Mouse (Mus musculus): ENCODE data around the gene Wdr31. TPM values are rescaled to one million over a fixed set of nuclear protein-coding genes. Genes with fewer than 3 reads are reported as not detected.
A peak's percentile ranks its signal among the peaks of the same experiment; 100 is the strongest.

The Wdr31 gene
- polyA plus RNA-seq (2012; rRNA removed): 7.1 and 8.4 TPM in 2 replicates

DNA sequence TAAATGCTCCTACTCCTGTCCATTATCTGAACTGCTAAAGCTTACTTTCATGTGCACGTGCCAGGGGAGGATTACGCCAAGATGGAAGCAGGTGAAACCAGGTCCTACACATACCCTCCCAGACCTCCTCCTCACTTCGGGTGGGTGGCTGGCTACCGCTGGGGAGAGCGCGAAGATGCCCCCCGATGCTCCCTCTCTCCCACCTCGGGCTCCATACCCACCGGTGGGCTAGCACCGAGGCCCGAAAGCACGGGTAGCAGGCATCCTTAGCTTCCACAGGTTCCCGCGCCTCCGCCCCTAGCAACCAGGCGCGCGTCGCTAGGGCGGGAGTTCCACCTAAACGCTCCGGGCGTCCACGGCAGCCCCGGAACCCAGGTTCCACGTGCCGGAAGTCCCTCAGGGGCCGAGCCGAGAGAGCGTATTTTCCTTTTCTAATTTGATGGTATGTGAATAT is at the start of gene Wdr31:
TSS of gene Wdr31 (minus strand) at position 299 of the 454 bp plus-strand sequence.
- peak; percentile 46 to 86 for DNase-seq (ENCODE audit: extremely low spot score in 1 of 2, low spot score in 1 of 2)

GRCm38 (mm10) chr4:62519849-62520233 is 49.1 kb upstream of the Wdr31 start, which contains the start of gene Alad:
Alad (minus strand) TSS chr4:62519918.
- peak; percentile 45 to 79 for DNase-seq (ENCODE audit: extremely low spot score in 1 of 2, low spot score in 1 of 2)

GRCm38 (mm10) chr4:62519122-62519848 is 48.6 kb upstream of the Wdr31 start:
- no peak for DNase-seq (ENCODE audit: extremely low spot score in 1 of 2, low spot score in 1 of 2)

- no peak for DNase-seq (ENCODE audit: extremely low spot score in 1 of 2, low spot score in 1 of 2)
Observed at GRCm38 (mm10) chr4:62518416-62519121, 47.9 kb upstream of the Wdr31 start.

GRCm38 (mm10) chr4:62517538-62518415 is 47.1 kb upstream of the Wdr31 start:
- DNase-seq (ENCODE audit: extremely low spot score in 1 of 2, low spot score in 1 of 2): no peak

GRCm38 (mm10) chr4:62517046-62517445 is 46.4 kb upstream of the Wdr31 start:
- DNase-seq (ENCODE audit: extremely low spot score in 1 of 2, low spot score in 1 of 2): no peak

DNA sequence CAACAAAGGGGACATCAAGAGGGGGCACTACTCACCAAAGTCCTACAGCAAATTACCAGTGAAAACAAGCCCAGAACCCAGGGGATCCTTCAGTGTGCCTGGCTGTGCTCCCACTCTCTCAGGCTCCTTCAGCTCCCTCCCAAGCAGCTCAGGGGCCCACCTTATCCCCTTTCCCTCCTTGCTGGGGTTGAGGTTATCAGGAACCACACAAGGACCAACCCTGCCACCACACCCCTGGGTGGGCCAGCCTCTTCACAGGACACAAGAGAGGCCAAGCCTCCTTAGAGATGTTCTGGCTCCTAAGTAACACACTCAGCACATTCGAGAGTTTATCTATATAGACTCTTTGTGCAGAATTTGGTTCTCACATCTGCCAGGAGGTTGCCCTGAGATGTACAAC is 45.9 kb upstream of the Wdr31 start:
- DNase-seq (ENCODE audit: extremely low spot score in 1 of 2, low spot score in 1 of 2): no peak

GRCm38 (mm10) chr4:62516079-62516478 is 45.4 kb upstream of the Wdr31 start:
- DNase-seq (ENCODE audit: extremely low spot score in 1 of 2, low spot score in 1 of 2): no peak

- DNase-seq (ENCODE audit: extremely low spot score in 1 of 2, low spot score in 1 of 2): no peak
Observed at GRCm38 (mm10) chr4:62515490-62515889, 44.8 kb upstream of the Wdr31 start.

DNA sequence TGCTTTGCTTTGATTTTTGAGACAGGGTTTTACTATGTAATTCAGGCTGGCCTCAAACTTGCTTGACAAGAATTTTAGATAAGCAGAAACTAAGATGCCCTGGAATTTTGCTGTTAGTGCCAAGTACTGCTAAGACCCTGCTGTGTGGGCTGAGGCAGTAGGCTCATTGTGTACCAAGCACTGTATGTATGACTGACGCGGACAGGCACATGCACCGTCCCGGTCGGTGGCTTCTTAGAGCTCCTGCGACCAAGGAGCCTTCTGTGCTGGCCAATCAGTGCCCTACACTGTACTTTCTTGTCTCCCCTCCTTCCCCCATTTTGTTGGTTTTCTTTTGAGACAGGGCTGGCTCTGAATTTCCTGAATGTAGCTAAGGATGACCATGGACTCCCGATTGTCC is 44.3 kb upstream of the Wdr31 start:
- DNase-seq (ENCODE audit: extremely low spot score in 1 of 2, low spot score in 1 of 2): no peak

DNA sequence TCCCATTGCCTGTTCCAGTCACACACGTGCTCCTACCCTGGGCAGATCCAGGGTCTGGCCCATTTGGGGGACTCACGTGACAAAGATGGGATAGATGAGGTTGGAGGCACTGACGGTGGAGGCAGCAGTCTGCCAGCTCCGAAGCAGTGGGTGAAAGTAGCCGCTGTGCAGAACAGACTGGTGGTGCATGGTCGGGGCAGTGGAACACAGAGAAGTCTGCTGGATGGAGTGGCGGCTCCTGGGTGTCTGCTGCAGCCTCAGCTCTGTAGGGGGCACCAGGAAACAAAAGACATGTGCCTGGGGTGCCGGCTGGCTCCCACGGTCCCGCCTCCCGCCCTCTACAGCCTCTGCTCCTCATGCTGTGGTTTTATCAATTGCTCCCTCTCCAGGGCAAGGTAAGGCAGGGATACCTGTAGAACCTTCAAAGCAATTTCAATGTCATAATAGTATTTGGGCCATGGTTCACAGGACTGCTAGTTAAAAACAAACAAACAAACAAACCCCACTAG is 43.4 kb upstream of the Wdr31 start:
- DNase-seq (ENCODE audit: extremely low spot score in 1 of 2, low spot score in 1 of 2): no peak

DNA sequence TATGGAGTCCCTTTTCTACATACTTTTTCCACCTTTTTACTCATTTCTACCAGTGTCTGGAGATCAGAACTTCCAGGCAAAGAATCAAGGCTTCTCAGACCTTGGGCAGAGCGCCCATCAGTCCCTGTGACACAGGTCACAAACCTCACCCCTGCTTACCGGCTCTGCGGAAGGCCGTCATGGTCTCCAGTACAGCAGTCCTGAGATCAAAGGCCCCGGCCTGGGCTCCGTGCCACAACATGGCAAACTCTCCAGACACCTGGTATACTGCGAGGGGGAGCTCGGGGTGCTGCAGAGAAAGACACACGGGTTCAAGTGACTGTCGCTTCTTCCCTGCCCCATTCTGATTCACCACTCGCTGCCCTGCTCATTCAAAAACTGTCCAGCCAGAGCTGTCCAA is 39.2 kb upstream of the Wdr31 start:
- no peak for DNase-seq (ENCODE audit: extremely low spot score in 1 of 2, low spot score in 1 of 2)

GRCm38 (mm10) chr4:62508839-62509238 is 38.1 kb upstream of the Wdr31 start:
- DNase-seq (ENCODE audit: extremely low spot score in 1 of 2, low spot score in 1 of 2): no peak

GRCm38 (mm10) chr4:62506798-62507197 is 36.1 kb upstream of the Wdr31 start:
- no peak for DNase-seq (ENCODE audit: extremely low spot score in 1 of 2, low spot score in 1 of 2)

DNA sequence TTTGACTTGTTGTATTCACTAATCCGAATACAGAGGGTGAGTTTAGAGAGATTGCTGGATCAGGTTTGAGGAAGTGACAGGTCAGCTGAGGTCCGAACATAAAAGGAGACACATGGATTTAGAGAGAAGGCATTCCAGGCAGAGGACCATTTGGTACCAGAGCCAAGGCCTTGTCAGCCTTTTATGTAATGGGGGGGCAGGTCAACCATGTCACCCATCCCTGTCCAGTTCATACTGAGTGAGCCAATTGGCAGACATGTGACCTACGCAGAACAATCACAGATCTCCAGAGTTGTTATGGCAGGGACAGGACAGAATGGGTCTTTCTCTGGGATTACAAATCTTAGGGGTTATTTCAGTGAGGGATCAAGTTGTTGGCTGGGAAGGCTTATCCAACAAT is 35.3 kb upstream of the Wdr31 start:
- no peak for DNase-seq (ENCODE audit: extremely low spot score in 1 of 2, low spot score in 1 of 2)

DNA sequence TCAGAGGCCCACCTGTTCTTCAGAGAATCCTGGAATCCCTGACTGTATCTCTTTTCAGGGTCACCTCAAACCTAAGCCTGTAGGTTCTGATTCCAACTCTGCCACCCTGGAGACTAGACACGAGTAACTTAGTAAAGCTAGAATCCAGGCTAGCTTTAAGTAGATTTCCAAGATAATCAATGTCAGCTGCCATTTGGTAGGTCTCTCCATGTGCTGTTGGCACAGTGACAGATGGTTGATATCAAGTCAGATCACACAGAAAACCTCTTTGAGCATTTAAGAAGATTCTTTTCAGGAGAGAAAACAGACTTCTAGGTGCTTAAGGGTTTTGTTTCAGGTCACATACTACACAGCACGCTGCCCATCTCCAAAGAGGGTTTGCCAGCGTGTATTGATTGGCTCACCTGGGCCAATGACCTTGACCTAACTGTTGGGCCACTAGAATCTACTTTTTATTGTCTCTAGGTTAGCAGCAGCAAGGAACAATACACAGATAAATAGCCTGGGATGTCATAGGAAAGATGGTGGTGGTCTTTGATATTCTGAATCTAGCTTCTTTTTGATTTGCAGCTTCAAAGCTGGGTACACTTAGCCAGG is 32.8 kb upstream of the Wdr31 start, which contains the start of gene Hdhd3:
TSS of gene Hdhd3 (minus strand) at position 94 of the 597 bp plus-strand sequence.
- no peak for DNase-seq (ENCODE audit: extremely low spot score in 1 of 2, low spot score in 1 of 2)

GRCm38 (mm10) chr4:62502969-62503368 is 32.3 kb upstream of the Wdr31 start:
- no peak for DNase-seq (ENCODE audit: extremely low spot score in 1 of 2, low spot score in 1 of 2)

- peak; percentile 86 to 92 for DNase-seq (ENCODE audit: extremely low spot score in 1 of 2, low spot score in 1 of 2)
Observed at GRCm38 (mm10) chr4:62501964-62502732, 31.5 kb upstream of the Wdr31 start.

GRCm38 (mm10) chr4:62501534-62501933 is 30.8 kb upstream of the Wdr31 start:
- DNase-seq (ENCODE audit: extremely low spot score in 1 of 2, low spot score in 1 of 2): no peak

GRCm38 (mm10) chr4:62500799-62501198 is 30.1 kb upstream of the Wdr31 start:
- DNase-seq (ENCODE audit: extremely low spot score in 1 of 2, low spot score in 1 of 2): no peak
